Mouse (Mus musculus) skeletal muscle tissue, adult 2 months (tissue): ENCODE data around the gene Ppfibp2.

Experiments
- DNase-seq: peaks from one replicate; pipeline ENCODE4 v3.0.0-alpha.2; 2012; ENCODE audit warnings: low read depth, low spot score

Gene Ppfibp2

DNA sequence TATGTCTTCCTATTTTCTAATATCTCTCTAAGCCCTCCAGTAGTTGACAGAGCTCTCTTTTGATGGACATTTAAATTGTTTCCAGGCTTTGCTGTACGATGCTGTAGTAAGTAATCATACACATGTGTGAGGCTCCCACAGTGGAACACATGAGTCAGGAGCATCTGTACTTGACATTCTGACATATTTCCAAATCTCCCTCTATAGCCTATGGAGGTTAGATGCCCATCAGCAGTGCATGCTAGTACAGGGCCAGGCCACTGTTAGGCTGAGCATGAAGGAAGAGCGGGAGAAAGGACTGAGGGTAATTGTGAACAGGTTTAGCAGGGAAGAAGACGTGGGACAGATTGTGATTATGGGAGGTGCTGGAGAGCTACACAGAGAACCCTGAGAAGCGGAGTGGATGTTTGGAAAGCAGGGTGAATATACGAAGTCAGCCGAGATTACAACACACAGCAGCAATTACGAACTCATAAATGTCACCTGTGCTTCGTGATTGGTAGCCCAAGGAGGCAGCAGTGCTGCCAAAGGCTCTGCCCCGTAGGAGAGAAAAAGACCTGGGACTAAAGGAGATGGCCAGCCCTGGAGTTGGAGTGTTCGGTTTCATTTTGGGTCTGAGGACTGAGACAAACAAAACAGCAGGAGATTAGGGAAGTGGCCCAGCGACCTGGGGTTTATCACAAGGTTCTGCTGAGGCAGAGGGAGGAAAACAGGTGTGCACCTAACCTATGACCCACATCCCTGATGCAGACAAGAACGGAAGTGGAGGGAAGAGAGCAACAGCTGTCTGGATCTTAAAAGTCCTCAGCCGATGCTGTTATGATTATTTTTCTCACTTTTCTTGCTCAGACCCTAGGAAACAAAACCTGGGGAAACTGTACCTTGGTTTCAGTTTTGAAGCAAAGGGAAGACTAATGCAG is 107.7 kb downstream of the Ppfibp2 start:
- no peak for DNase-seq

DNA sequence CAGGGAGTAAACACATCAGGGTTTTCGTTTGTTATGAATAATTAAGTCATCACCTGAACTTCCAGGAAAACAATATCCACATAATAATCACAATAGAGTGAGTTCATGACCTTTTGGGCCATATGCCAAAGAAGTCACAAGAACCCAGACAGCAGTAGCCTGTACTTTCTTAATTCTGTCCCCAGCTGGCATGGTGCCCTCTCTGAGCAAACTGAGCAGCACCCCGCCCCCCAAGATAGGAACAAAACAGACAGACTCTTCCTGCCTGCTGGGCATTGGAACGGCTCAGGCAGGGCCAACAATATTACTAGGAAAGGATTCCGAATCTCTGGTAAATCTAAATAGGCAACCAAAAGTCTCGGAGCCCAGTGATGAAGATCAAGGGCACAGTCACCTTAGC is 110.9 kb downstream of the Ppfibp2 start:
- peak; percentile 19 for DNase-seq

DNA sequence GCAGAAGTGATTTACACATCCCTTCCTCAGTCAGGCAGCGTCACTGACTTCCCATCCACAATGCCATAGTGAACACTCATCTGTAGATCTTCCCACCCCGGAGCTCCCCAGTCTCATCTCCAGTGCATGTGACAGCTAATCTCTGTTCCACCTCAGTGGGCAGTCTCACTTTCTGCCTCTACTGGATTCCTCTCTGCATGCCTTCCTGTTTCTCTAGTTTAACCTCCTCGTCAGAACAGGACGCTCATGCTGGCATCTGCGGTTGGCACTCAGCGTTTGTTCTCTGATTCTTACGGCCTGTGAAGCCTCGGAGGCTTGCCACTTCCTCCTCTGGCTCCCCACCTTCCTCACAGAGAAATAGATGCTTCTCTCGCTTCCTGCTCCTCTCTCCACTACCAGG is 112.6 kb downstream of the Ppfibp2 start:
- peak; percentile 37 for DNase-seq

DNA sequence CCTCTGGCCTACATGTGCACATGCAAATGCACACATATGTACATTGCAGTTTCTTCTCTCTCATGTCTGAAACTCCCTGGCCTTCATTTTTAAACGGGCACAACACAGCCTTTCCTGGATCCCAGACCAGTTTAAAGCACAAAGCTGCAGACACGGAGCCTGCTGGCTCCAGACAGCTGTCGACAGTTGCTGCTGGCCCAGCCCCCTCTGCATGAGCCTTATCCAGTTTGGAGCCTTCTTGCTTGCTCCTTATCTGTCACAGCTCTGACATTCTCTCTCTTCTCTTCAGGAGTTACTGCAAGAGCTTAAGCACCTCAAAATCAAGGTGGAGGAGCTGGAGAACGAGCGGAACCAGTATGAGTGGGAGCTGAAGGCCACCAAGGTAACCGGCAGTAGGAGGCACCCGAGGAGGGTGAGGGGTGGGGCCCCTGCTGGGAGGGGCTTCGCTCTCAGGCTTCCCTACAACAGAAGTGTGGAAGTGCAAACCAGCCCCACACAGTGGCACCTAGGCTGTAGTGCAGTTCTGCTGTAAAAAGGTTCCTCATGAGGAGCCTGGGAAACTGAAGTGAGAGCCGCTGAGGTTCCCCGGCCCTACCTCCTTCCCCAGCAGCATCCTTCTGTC is 113.6 kb downstream of the Ppfibp2 start:
- peak; percentile 47 for DNase-seq

DNA sequence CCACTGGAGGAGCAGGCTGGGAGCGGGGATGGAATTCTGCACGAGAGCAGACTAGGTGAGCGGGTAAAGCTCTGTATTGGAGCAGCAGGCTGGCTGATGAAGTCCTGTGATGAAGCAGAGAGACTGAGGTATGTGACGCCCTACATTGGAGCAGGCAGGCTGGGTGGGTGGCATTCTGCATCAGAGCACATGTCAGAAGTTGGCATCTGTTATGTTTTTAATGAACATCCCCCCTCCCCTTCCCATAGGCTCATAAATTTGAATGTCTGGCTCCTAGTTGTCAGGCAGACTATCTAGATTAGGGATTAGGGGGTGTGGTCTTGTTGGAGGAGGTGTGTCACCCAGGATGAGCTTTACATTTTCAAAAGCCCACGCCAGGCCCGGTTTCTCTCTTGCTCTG is 117.7 kb downstream of the Ppfibp2 start:
- no peak for DNase-seq

DNA sequence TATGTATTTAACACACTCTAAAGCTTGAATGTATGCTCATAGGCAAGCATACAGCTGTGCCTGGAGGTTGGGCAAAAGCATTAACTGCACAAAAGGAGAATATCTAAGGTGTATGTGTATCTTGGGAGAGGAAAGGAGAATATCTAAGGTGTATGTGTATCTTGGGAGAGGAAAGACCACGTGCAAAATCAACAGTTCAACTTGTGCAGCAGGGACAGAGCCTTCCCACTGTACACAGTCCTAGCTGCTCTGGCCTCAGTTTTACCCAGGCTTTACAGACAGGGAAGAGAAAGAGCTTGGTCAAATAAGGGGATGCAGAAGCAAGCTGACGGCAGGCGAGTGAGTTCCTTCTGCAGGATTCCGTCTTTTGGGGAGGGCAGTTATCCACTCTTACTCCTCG is 119.1 kb downstream of the Ppfibp2 start:
- DNase-seq = no peak

DNA sequence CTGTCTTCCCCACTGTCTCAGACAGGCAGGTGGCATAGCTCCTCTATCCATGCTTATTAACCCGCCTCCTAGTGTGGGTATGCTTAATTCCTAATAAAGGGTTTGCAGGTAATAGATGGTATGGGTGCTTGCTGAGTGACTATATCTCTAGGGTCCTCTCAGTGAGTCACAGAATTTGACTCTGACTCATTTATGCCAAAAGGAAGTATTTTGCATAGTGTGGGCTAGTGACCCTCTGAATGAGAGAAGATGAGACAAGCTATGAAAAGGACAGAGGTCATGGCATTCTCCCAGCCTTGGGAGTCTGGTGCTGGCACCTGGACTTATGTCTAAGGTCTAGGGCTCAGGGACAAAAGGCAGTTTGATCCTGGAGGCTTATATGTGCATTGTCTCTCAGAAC is 125.8 kb downstream of the Ppfibp2 start:
- no peak for DNase-seq

DNA sequence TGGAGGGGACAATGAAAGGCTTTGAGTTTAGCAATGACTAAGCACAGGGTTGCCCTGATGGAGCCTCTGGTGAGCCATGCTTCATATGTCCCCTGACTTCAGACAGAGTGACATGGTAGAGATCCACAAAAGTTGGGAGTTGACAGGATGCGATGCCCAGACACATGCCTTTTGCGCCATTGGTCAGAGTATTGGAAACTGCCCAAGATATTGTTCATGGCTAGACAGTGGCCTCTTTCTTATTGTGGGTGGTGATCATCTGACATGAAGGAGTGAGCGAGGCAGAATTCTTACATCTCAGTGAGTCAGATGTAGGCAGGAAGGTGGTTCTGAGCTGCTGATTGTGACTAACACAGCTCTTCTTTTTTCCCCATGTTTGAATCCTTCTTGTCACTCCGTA is 127.5 kb downstream of the Ppfibp2 start:
- no peak for DNase-seq

DNA sequence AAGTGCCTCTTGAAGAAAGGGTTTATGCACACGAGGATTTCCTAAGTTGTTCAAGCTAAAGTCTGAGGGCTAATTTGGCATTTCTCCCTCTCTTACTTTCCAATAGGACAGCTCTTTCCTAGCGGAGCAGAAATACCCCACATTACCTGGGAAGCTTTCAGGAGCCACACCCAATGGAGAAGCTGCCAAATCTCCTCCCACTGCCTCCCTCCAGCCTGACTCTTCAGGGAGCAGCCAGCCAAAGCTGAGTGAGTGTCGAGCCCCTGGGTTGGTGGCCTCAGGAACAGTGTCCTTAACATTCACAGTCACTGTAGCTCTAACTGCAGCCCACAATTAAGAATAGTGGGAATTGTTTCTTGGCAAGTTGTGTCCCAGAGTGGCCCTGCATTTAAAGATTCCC is 132.5 kb downstream of the Ppfibp2 start:
- no peak for DNase-seq

DNA sequence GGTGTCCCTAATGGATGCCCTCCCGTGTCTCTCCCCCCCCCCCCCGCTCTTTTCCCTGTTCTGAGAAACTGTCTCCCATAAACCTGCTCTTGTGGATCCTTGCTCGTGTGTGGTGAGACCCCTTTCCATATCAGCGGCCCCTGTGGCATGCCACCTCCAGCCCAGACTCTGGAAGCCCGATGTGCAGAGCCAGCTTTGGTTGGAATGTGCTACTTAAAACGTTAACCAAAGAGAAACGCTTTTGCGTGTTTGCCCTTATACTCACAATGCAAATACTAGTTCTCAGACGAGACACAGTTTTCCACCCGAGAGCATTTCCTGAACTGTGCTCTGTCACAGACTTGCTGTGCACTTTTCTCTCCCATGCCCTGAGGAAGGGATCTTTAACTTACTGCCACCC is 135.6 kb downstream of the Ppfibp2 start:
- DNase-seq = no peak

DNA sequence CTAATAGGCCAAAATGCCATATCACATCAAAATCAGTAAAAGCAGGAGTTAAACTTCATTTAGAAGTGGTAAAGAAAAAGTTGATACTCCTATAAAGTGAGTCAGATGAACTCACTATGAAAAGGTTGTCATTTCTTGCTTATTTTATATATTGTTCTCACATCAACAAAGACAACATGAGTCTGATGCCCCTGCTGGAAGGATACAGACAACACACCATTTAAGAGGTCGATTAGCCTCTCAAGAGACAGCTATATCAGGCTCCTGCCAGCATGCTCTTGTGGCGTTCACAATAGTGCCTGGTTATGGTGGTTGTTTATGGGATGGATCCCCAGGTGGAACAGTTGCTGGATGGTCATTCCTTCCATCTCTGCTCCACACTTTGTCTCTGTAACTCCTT is 138.2 kb downstream of the Ppfibp2 start:
- no peak for DNase-seq

DNA sequence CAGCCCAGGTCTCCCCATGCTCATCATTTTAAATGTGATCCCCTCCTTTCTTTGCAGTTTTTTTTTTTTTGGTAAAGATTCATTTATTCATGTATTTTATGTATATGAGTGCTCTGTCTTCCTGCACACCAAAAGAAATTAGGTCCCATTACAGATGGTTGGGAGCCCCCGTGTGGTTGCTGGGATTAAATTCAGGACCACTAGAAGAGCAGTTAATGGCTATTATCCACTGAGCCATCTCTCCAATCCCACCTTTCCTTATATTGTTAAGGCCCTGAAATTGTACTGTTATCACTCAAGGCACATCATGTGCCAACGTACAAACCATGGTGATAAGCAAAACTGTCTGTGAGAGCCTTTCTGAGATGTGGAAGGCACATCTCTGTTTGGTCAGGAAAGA is 143.7 kb downstream of the Ppfibp2 start:
- DNase-seq = no peak

DNA sequence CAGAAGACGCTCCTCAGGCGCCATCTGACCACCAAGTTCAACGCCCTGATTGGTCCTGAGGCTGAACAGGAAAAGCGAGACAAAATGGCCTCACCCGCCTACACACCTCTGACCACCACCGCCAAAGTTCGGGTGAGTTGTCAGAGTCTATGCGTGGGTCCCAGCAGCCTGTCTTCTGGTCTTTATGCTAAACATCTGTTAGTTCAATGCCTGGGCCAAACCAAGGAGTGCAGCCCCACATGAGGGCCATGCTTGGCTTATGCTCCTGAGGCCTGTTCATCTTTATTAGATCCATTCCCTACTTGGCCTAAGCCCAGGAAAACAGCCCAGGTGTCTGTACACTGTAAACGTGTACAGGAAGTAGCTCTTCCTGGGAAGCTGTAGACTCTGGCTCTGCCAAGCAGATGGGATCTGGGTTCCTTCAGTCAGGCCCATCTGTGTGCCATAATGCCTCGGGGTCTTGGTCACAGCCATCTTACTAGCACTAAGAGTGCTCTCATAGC is 148.0 kb downstream of the Ppfibp2 start:
- no peak for DNase-seq

DNA sequence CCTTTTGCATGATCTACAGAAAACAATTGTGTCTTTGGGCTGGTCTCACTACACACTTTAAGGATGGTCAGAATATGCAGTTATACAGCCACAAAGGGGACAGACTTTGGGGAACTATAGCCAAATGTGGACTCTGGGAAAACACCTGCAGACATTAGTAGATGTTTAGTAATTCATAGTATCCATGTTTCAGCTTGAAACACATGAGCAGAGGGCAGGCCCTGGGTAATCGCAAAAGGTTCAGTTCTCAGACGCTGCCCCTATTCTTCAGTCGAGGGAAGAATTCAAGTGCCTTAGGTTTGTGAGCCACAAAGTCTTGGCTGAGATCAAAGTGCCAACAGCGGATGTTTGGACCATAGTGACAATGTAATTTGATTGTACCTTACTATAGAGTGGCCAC is 149.4 kb downstream of the Ppfibp2 start:
- DNase-seq = no peak

DNA sequence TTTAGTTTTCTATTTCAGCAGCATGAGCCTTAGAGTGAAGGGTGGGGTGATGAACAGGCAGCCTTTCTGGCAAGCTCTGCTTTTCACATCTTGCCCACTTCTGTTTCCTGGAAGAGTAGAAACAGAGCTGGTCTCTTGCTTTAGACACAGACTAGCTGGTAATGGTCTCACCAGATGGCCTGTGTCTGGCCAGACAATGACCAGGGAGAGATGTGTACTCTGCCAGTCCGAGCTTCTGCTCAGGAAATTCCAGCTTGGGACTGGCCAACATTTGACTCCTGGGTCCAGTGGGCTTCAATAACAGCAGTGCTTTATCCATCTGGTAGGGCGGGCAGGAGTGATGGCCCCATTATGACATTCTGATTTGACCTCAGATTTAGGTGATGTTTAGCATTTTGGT is 150.1 kb downstream of the Ppfibp2 start:
- DNase-seq = no peak

DNA sequence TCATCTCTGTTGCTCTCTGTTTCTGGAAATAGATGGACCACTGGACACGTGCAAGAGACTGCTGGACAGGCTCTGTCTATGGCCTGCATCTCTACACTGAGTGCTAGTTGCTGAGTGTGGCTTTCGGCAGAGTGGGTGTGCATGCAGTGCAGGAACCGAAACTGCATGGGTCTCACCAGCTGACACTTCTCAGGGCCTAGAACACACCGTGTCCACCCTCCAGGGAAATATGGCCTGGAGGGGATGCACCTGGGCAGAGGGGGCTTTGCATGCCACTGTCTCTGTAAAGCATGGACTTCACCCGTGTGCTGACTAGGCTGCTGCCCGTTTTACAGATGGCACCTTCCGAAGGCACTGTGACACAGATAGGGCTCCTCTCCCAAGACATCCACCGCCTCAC is 151.0 kb downstream of the Ppfibp2 start:
- DNase-seq = no peak

DNA sequence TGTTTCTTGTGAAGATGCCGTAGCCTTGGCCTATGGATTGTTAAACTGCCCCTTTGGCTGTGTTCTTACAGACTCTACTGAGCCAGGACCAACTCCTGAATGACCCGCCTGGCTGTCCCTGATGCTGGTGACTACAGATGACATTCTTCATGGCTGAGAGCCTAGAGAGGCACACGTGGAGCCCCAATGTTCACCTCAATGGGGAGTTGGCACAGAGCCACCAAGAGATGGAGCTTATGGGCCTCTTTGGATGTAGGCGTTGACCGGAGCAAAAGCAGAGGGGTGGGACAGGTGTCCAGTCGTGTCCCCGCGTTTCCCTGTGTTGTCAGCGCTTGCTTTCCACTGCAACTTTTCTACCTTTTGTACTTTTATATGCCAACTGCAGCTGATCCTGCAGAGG is 152.5 kb downstream of the Ppfibp2 start:
- no peak for DNase-seq

DNA sequence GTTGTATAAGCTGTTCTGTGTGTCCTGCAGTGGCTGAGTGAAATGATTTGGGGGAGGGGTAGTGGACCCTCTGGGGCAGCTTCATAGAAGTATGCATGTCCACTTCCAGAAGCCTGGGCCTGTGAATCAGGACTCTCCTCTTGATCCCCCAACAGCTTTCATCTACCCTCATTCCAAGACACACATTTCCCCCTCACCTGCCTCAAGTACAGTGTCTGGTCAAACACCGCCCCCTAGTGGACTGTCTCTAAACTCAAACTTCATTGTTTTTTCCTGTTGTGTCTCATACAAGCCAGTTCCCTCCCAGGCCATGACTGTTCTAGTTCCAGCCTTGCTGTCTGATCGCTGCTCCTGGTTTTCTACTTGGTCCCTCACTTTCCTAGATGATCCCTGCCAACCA is 152.9 kb downstream of the Ppfibp2 start:
- peak; percentile 47 for DNase-seq

DNA sequence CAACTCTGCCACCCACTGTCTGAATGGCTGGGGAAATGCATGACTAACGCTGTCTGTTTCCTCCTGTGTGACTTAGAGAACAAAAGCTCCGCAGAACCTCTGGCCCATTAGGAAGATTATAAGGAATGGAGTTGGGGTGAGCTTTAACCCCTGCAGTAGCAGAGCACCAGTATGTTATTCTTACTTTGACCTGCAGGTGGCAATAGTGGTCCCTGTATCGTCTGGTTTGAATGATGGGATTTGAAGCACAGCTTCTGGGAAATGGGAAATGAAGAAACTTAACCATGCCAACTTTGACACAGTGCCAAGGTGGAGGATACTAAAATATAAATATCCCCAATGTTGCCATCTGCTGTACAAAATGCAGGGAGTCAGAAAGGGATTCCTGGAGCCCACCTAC is 154.3 kb downstream of the Ppfibp2 start:
- DNase-seq = peak; percentile 25

DNA sequence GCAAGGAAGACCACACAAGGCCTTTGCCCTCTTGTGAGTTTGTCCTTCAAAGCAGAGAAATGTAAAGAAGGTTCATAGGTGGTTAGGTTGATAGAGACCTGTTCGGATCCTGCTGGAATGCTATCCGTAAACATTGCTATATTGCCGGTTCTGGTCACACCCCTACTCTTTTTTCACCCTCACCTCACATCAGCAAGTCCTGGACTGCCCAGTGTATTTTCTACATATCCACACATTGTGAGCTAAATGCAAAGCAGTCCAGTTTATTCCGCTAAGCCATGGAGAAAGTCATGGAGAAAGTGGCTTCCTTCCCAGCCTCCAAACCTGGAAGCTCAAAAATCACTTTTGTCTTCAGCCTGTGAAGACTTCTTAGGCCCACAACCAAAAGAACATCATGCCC is 154.7 kb downstream of the Ppfibp2 start:
- no peak for DNase-seq

DNA sequence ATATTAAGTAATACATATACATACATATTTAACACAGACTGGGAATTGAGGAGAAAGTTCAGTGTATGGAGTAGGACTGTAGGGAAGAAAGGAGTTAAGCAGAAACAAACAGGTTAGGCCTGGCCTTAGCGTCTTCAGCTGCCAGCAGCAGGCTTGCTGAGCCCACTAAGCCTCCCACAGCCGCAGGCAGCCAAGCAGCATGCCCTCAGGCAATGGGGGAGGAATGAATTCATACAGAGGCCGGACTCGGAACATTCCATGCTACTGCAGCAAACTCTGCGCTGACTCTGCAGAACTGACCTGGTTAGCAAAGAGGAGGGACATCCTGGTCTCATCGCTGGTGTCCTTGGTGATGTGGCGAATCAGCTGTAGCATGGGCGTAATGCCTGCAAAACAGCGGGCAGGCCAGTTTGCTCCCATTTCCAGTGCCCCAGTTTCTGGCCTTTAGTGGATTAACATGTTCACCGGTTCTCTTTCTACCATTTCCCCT is 157.1 kb downstream of the Ppfibp2 start:
- DNase-seq = no peak

DNA sequence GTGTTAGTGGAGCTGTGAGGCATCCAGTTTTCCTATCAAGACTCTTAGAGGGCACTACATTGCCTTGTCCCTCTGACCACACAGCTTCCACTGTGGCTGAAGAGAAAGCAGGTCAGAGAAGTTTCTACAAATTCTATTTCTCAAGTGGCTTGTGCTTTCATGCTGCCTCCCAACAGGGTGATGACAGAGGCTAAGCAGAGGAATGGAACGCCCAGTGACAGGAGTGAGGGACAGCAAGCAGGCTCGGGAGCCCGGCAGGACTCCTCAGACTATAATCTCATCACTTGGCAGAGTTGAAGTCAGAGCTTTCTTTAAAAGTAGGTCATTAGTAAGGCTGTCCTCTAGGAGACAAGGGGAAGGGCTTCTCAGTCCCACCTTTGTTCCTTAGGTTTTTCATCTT is 160.9 kb downstream of the Ppfibp2 start:
- no peak for DNase-seq

DNA sequence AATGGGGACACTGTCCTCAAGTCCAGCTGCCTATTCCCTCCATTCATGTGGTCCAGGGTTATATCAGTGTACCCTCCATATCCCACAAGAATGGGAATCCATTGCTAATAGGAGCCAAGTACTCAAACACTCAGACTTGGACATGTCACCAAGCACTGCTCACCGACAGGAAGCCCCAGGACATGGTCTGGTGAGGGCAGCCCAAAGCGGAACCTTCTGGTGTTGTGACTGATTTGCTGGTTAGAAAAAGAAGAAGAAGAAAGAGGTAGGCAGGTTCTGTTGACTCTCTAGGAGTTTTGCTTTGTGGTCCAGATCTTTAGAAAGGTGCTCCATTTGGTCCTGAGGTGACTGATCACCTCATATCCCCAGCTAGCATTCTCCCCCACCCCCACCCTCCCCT is 161.7 kb downstream of the Ppfibp2 start:
- no peak for DNase-seq
